Mouse (Mus musculus): Measurements from ENCODE around the gene Fabp3. TPM values are rescaled to one million over a fixed set of nuclear protein-coding genes. Genes with fewer than 3 reads are reported as not detected.

Gene Fabp3
- total RNA-seq, 1 experiment from 2014 or later: 44.7 TPM

DNA sequence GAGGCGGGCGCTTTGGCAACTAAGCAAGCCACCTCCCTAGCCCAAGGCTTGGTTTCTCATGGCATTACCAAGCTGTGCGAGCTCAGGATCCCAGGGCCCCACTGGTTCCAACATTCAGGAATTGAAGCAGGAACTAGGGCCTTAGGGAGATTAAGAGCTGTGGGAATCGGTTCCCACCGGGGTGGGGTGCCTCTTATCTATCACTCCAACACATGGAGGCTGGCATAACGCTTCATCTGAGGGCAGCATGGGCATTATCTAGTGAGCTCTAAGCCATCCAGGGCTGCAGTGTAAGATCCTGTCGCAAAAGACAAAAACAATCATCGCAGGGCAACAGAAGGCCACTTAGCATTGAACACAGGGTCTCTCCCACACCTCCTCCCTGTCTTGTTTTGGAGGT is 13.9 kb upstream of the Fabp3 start:
- DNase-seq: no peak

- no peak for DNase-seq
Observed at GRCm38 (mm10) chr4:130295047-130295745, 13.2 kb upstream of the Fabp3 start.

DNA sequence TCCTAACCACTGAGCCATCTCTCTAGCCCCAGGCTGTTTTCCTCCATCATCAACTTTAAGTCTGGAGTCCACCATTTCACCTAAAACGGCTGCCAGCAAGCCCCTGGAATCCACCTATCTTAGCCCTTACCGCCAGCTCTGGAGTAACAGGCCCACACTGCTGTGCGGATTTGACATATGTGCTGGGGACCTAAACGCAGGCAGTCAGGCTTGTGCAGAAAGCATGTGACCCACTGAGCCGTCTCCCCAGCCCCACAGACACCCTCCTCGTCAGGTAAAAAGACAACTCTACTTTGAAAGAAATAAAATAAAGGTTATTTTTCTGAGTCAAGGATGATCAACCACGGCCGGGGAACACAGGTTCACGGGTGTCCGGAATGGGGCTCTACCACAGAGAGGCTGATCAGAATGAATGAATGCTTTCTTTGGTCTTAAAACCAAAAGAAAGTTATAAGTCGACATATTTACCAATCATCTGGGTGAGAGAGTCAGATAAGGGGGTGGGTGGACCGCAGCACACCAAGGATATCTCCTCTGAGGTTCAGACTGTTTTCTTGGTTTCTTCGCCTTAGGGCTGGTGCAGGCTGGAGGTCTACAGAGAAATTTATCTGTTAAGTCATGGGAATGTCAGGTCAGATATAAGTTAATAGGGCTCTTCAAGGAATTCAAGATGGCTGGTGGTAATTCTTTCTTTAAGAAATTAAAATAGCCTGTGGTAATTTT is 12.0 kb upstream of the Fabp3 start:
- DNase-seq: no peak

GRCm38 (mm10) chr4:130297123-130297529 is 11.3 kb upstream of the Fabp3 start:
- DNase-seq: no peak

GRCm38 (mm10) chr4:130298877-130299628 is 9.3 kb upstream of the Fabp3 start:
- no peak for DNase-seq

GRCm38 (mm10) chr4:130299629-130300018 is 8.8 kb upstream of the Fabp3 start:
- DNase-seq: no peak

GRCm38 (mm10) chr4:130302285-130302870 is 6.0 kb upstream of the Fabp3 start:
- DNase-seq: no peak

DNA sequence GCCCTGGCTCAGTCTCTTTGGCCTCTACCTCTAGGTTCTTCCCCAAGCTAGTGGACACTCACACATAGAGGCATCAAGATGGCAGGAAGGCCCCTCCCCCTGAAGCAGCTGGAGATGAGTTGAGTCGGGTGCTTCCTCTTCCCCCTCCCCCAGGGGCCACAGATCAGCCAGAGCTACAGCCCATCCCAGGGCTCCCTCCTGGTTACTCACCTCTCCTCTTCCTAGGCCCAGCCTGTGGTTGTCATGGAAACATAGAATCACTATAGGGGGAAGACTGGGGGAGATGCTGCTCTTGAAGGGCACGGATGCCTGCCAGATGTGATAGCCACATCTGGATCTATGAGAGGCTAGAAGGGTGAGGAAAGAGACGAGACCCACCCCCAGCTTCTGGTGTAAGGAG is 3.6 kb upstream of the Fabp3 start:
- no peak for DNase-seq

GRCm38 (mm10) chr4:130306796-130307630 is 1.4 kb upstream of the Fabp3 start:
- peak; percentile 45 for DNase-seq

GRCm38 (mm10) chr4:130307851-130308230 is 554 bp upstream of the Fabp3 start:
- DNase-seq: peak; percentile 51

DNA sequence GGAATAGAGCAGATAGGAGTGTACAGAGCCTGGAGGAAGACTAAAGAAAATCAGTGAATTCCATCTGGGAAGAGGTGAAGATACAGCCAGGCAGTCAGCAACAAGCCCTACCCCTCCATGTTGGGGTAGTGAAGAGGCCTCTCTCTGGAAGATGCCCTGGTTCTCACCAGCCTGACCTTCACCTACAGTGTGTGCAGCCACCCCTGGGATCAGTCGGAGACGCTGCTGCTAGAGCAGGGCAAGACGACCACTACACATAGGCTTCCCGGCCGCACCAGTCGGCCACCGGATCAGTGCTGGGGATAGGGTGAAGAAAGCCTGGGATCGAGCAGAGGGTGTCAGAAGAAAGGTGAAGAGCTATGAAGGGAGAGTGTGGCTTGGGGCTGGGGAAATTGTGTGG is 859 bp downstream of the Fabp3 start:
- DNase-seq: no peak

DNA sequence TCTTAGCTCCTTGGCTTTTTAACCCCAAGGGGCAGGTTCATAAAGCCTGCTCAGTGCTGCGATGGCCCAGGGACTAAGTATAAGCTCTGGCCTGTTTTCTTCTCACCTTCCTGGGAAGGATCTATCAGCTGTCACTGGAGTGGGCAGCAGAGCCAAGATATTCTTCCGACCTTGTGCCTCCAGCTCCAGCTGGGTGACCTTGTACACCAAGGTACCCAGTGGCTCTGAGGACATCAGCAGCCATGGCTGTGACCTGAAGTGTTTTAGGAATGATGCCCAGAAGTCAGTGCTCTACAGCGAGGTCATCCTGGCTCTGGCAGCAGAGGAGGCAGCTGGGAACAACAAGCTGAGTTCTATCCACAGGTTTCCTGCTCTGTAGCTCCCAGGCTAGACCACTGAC is 4.1 kb downstream of the Fabp3 start:
- no peak for DNase-seq

DNA sequence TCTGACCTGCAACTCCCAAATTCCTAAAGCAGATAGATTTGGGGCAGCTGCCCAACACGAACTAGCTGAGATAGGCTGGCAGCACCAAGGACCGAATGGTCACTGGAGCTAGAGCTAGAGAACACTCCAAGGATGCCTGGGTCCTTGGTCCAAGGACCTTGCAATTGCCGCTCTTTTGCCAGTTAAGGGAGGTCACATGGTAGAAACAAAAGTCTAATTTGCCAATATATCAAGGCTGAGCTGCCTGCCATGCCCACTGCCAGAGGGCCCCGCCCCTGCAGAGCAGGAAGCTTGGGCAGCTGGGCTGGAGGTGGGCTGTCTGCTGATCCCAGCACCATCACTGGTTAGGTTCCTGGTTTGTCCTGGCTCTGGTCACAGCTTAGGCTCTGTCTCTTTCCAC is 5.2 kb downstream of the Fabp3 start:
- no peak for DNase-seq

- peak; percentile 86 for DNase-seq
Observed at GRCm38 (mm10) chr4:130315771-130316527, 7.6 kb downstream of the Fabp3 start.

GRCm38 (mm10) chr4:130316691-130317090 is 8.3 kb downstream of the Fabp3 start:
- DNase-seq: no peak

DNA sequence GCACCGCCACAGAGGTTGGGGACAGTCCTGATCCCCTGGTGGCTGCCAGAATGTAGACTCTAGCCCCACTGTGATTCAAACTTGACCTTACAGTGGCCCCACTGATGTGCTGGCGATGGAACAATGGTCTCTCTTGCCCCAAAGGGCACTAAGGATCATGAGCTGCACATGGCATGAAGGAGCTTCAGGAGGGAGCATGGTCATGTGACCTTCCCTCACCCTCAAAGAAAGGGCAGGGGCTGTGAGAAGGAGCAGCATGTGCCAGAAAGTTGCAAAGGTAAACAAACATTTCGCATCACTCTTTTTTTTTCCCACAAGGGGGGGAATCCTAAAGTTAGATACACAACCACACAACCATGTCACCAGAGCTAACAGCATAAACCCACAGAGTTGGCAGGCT is 9.7 kb downstream of the Fabp3 start:
- no peak for DNase-seq

DNA sequence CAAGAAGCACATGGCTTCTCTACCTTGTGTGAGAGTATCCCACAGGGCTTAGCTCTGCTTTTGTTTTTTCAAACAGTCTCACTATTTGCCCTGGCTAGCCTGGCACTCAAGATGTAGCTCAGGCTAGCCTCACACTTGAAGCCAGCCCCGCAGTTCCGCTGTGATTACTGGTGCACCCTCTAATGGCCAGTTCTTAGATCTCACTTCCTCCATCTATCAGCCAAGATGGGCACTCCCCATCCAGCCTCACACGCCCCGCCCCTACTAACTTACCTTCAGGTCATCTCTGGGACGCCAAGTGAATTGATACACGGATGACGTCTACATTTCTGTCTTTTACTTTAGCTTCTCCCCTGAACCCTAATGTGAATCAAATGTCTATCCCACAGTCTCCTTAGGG is 11.2 kb downstream of the Fabp3 start:
- DNase-seq: no peak

DNA sequence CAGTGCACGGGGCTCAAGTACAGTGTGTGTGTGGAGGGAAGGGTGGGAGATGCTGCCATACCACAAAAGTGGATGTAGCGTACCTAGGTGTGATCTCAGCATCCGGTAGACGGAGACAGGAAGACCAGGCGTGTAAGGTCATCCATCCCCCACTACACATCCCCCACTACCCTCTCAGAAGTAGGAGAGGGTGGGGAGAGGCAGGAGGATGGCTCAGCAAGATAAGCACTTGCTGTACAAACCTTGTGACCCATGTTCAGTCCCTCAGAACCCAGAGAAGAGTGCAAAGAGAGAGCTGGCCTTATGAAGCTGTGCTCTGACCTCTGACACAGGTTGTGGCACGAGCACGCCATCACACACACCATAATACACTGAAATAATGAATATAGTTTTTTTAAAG is 13.2 kb downstream of the Fabp3 start:
- DNase-seq: no peak

DNA sequence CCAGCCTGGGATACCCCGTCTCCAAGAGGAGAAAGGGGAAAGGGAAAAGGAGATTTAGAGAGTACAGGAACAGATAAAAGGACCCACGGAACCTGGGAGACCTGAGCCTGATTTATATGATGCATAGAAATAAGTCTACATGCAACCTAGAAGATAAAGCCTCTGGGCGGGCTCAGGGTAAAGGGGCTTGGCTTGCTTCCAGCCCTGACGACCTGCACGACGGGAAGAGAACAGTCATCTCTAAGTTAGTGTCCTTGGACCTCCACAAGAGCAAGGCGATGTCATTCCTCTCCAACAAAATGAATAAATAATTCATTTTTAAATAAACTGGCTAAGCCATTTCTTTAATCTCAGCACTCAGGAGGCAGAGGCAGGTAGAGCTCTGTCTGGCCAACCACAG is 14.2 kb downstream of the Fabp3 start:
- DNase-seq: peak; percentile 52

GRCm38 (mm10) chr4:130323165-130323564 is 14.8 kb downstream of the Fabp3 start:
- no peak for DNase-seq

- DNase-seq: no peak
Observed at GRCm38 (mm10) chr4:130323607-130324006, 15.2 kb downstream of the Fabp3 start.

Measured in adrenal gland, postnatal 25 days (tissue).